Mouse (Mus musculus): ENCODE results near the gene Eya3. TPM values are rescaled to one million over a fixed set of nuclear protein-coding genes. Genes with fewer than 3 reads are reported as not detected.

Eya3 gene
- polyA plus RNA-seq, 1 experiment from 2014 or later: 37.1 TPM

DNA sequence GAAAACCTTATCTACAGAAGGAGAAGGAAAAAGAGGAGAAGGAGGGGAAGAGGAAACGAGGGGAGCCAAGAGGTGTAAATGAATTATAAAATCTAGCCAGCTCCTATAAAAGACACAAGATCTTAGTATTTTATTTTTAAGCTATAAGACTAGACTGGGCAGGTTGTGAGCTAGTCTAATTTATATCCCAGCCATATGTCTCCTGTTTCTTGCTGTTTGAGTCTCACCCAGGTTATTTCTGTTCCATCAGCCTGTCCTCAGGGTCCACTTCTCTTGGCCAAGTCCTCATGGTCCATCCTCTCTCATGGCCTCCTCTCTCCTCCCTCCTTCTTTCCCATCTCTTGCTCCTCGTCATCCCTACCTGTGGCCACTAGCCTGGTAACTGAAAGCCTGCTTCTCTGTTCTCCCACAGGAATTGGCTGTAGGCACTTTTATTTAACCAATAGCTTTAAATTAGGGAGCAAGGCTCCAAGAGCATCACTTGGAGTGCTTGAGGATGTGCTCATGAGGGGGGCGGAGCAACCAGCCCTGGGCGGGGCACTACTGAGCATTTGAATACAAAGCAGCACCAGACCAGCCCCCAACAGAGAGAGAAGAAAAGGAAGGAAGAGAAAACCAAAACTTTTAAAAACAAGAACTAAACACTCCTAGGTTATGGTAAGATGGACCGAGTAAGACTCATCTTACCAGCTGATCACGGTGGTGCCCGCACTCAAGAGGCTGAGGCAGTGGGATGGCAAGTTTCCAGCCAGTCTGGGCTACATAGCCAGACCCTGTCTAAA lies 17.3 kb upstream of the Eya3 start:
- WGBS: 72% methylated on average over 7 of the region's 7 CpGs
- Histone ChIP-seq H3K27ac (replicated peaks; ENCODE audit: low read depth, low read length) (no peak overlapping the region), H3K4me1 (ENCODE audit: control insufficient read depth, insufficient read depth, low read length) (no peaks in the 10 kb centered on the region), H3K36me3 (replicated peaks; ENCODE audit: control insufficient read depth, insufficient read depth, low read depth, low read length) (no peaks in the 10 kb centered on the region), H3K4me3 (ENCODE audit: low read depth, low read length) (no peak overlapping the region), H3K4me2 (ENCODE audit: low read depth, low read length) (no peak overlapping the region), H3K27me3 (ENCODE audit: control insufficient read depth, insufficient read depth, low read length) (no peaks in the 10 kb centered on the region), H3K9ac (replicated peaks; ENCODE audit: low read length) (no peak overlapping the region), H3K9me3 (replicated peaks; ENCODE audit: control insufficient read depth, low read length) (no peaks in the 10 kb centered on the region)
- ATAC-seq (replicated peaks; ENCODE audit: insufficient number of reproducible peaks, low FRiP score, low TSS enrichment, low read depth): no peak
- DNase-seq (ENCODE audit: low spot score): no peak

DNA sequence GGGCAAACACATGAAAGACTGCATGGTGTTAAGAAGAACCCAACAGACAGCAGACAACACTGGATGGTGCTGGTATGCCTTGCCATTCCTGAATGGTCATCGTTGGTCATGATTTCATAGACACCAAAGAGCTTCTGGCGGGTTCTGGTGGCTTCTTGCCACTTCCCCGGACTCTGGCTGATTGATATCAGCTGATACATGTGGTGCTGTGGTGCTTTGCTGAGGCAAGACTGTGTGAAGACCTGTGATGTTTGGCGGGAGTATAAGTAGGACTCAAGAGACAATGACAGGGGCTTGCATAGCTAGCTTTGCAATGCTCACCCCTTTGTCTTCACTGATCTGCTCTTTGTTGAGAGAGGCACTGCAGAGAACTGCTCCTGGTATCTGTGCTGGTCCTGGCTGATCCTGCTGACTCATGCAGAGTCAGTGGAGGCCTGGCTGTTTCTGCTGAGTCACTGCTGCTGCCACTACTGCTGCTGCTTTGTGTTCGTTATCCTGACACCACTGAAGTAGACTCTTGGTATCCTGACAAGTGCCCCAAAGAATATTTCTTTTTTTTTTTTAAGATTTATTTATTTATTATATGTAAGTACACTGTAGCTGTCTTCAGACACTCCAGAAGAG lies 14.6 kb upstream of the Eya3 start:
- H3K4me3 ChIP-seq (ENCODE audit: low read depth, low read length): no peak overlapping the region
- no peak overlapping the region for H3K9ac ChIP-seq (replicated peaks; ENCODE audit: low read length)
- no peaks in the 10 kb centered on the region for H3K36me3 ChIP-seq (replicated peaks; ENCODE audit: control insufficient read depth, insufficient read depth, low read depth, low read length)
- 80% methylated on average over 5 of the region's 5 CpGs for WGBS
- H3K27ac ChIP-seq (replicated peaks; ENCODE audit: low read depth, low read length): no peak overlapping the region
- no peak for ATAC-seq (replicated peaks; ENCODE audit: insufficient number of reproducible peaks, low FRiP score, low TSS enrichment, low read depth)
- no peaks in the 10 kb centered on the region for H3K27me3 ChIP-seq (ENCODE audit: control insufficient read depth, insufficient read depth, low read length)
- no peak overlapping the region for H3K4me2 ChIP-seq (ENCODE audit: low read depth, low read length)
- H3K4me1 ChIP-seq (ENCODE audit: control insufficient read depth, insufficient read depth, low read length): no peaks in the 10 kb centered on the region
- no peaks in the 10 kb centered on the region for H3K9me3 ChIP-seq (replicated peaks; ENCODE audit: control insufficient read depth, low read length)
- DNase-seq (ENCODE audit: low spot score): peak; percentile 9

DNA sequence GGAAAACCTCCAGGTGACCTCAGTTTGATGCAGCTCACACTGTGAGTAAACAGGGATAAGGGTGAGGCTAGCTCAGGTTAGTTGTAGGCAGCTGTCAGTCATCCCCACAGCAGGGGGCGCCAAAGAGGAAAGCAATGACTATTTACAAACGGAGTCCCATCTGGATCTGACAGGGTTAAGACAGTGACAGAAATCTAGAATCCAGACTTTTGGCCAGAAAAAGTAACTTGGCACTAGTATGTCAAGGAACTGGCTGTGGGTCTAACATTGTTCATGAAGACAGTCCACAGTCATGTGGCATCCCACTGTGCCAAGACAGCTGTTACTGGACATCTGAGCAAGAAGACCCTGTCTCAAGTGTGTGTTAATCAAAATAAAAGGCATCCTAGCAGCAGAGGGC lies 10.0 kb upstream of the Eya3 start:
- H3K27ac ChIP-seq (replicated peaks; ENCODE audit: low read depth, low read length): no peak overlapping the region
- H3K4me2 ChIP-seq (ENCODE audit: low read depth, low read length): no peak overlapping the region
- ATAC-seq (replicated peaks; ENCODE audit: insufficient number of reproducible peaks, low FRiP score, low TSS enrichment, low read depth): no peak
- H3K36me3 ChIP-seq (replicated peaks; ENCODE audit: control insufficient read depth, insufficient read depth, low read depth, low read length): no peaks in the 10 kb centered on the region
- no peak overlapping the region for H3K9ac ChIP-seq (replicated peaks; ENCODE audit: low read length)
- H3K27me3 ChIP-seq (ENCODE audit: control insufficient read depth, insufficient read depth, low read length): no peaks in the 10 kb centered on the region
- no peak overlapping the region for H3K4me3 ChIP-seq (ENCODE audit: low read depth, low read length)
- 16% methylated on average over 2 of the region's 2 CpGs for WGBS
- H3K9me3 ChIP-seq (replicated peaks; ENCODE audit: control insufficient read depth, low read length): no peaks in the 10 kb centered on the region
- no peaks in the 10 kb centered on the region for H3K4me1 ChIP-seq (ENCODE audit: control insufficient read depth, insufficient read depth, low read length)
- DNase-seq (ENCODE audit: low spot score): peak; percentile 48

DNA sequence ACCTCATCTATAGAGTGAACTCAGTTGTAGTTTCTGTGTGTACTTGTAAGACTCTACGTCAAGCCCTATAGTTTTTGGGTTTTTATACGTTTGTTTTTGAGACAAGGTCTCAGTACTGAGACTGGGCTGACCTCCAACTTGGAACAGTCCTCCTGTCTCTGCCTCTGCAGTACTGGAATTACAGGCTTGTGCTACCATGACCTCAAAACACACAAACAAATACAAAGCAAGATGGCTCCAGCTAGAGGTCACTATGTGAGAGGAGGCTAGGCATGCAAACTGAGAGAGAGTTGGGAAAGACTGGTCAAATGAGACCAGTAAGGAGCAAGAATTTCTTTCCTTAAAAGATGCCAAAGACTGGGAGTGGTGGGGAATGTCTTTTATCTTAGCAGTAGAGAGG lies 2.8 kb upstream of the Eya3 start:
- H3K36me3 ChIP-seq (replicated peaks; ENCODE audit: control insufficient read depth, insufficient read depth, low read depth, low read length): no peaks in the 10 kb centered on the region
- no peak for ATAC-seq (replicated peaks; ENCODE audit: insufficient number of reproducible peaks, low FRiP score, low TSS enrichment, low read depth)
- H3K9ac ChIP-seq (replicated peaks; ENCODE audit: low read length): no peak overlapping the region
- no peak overlapping the region for H3K27ac ChIP-seq (replicated peaks; ENCODE audit: low read depth, low read length)
- DNase-seq (ENCODE audit: low spot score): no peak
- no peak overlapping the region for H3K4me2 ChIP-seq (ENCODE audit: low read depth, low read length)
- H3K4me1 ChIP-seq (ENCODE audit: control insufficient read depth, insufficient read depth, low read length): no peaks in the 10 kb centered on the region
- WGBS: 83% methylated on average over 2 of the region's 2 CpGs
- H3K9me3 ChIP-seq (replicated peaks; ENCODE audit: control insufficient read depth, low read length): no peaks in the 10 kb centered on the region
- H3K4me3 ChIP-seq (ENCODE audit: low read depth, low read length): no peak overlapping the region
- no peaks in the 10 kb centered on the region for H3K27me3 ChIP-seq (ENCODE audit: control insufficient read depth, insufficient read depth, low read length)

DNA sequence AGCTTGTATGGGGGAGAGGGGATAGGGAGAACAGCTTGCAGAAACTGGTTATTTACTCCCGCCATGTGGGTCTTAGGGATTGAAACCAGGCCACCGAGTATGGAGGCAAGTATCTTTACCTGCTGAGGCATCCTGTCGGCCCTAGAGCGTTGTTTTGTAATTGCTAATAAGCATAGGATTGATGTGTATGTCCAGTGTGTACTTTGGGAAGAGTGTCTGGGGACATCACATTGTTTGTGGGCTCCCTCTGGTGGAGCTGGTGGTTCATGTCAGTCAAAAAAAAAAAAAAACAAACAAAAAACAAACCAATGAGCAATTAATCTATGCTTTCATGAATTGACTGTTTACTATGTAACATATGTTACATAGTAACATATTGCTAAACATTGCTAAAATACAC lies 2.2 kb upstream of the Eya3 start:
- DNase-seq (ENCODE audit: low spot score) (peak; percentile 53), ATAC-seq (replicated peaks; ENCODE audit: insufficient number of reproducible peaks, low FRiP score, low TSS enrichment, low read depth) (no peak)
- WGBS: 59% methylated on average over 4 of the region's 4 CpGs
- no peak overlapping the region for H3K4me2 ChIP-seq (ENCODE audit: low read depth, low read length)
- H3K9ac ChIP-seq (replicated peaks; ENCODE audit: low read length): no peak overlapping the region
- H3K36me3 ChIP-seq (replicated peaks; ENCODE audit: control insufficient read depth, insufficient read depth, low read depth, low read length): no peaks in the 10 kb centered on the region
- H3K4me3 ChIP-seq (ENCODE audit: low read depth, low read length): no peak overlapping the region
- no peak overlapping the region for H3K27ac ChIP-seq (replicated peaks; ENCODE audit: low read depth, low read length)
- H3K4me1 ChIP-seq (ENCODE audit: control insufficient read depth, insufficient read depth, low read length): no peaks in the 10 kb centered on the region
- no peaks in the 10 kb centered on the region for H3K9me3 ChIP-seq (replicated peaks; ENCODE audit: control insufficient read depth, low read length)
- no peaks in the 10 kb centered on the region for H3K27me3 ChIP-seq (ENCODE audit: control insufficient read depth, insufficient read depth, low read length)

DNA sequence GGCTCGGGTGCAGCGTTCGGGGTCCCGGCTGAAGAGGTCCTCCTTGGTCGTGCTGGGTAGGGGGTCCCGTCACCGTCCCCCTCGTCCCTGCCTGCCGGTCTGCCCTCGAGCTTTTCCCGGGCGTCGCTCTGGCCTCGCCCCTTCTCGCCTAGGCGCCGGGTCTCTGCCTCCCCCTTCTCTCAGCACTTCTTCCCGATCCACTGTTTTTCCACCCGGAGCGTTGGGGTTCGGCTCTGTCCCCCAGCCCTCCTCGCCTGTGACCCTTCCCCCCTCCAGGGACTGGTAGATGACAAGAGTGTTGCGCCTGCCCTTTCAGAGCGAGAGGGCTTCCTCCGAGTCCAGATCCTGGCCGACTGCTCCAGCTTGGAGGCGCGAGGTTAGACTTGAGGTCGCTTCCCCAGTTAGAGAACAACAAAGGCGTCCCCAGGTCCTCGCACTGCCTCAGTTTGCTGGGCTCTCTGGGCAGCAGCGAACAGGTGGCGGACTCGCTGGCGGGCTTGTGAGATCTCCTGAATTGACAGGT lies 465 bp downstream of the Eya3 start:
- Histone ChIP-seq H3K4me3 (ENCODE audit: low read depth, low read length) (peak overlapping the region; percentile 96), H3K4me1 (ENCODE audit: control insufficient read depth, insufficient read depth, low read length) (no peaks in the 10 kb centered on the region), H3K36me3 (replicated peaks; ENCODE audit: control insufficient read depth, insufficient read depth, low read depth, low read length) (no peaks in the 10 kb centered on the region), H3K4me2 (ENCODE audit: low read depth, low read length) (peak overlapping the region; percentile 72), H3K27me3 (ENCODE audit: control insufficient read depth, insufficient read depth, low read length) (no peaks in the 10 kb centered on the region), H3K27ac (replicated peaks; ENCODE audit: low read depth, low read length) (no peak overlapping the region), H3K9ac (replicated peaks; ENCODE audit: low read length) (peak overlapping the region; percentile 82), H3K9me3 (replicated peaks; ENCODE audit: control insufficient read depth, low read length) (no peaks in the 10 kb centered on the region)
- WGBS: under 1% methylated on average over 35 of the region's 35 CpGs
- DNase-seq (ENCODE audit: low spot score) (peak; percentile 26), ATAC-seq (replicated peaks; ENCODE audit: insufficient number of reproducible peaks, low FRiP score, low TSS enrichment, low read depth) (no peak)

DNA sequence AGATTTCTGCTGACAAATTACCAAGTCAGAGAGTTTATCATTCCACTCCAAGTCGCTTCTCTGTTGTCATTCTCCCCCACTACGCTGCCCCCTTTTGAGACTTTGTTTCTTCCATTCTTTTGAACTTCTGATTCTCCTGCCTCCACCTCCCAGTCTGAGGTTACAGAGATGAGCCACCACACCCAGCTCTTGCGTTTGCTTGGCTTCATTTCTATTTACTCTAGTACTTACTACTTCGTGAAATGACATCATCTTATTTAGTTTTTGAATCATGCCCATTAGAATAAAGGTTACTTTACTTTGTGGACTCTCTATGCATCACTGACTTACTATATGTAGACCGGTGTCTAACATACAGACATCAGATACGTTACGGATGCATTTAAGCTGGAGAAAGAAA lies 8.7 kb downstream of the Eya3 start:
- Histone ChIP-seq H3K27me3 (ENCODE audit: control insufficient read depth, insufficient read depth, low read length) (no peaks in the 10 kb centered on the region), H3K4me3 (ENCODE audit: low read depth, low read length) (no peak overlapping the region), H3K4me1 (ENCODE audit: control insufficient read depth, insufficient read depth, low read length) (no peaks in the 10 kb centered on the region), H3K36me3 (replicated peaks; ENCODE audit: control insufficient read depth, insufficient read depth, low read depth, low read length) (no peaks in the 10 kb centered on the region), H3K27ac (replicated peaks; ENCODE audit: low read depth, low read length) (no peak overlapping the region), H3K9me3 (replicated peaks; ENCODE audit: control insufficient read depth, low read length) (no peaks in the 10 kb centered on the region), H3K9ac (replicated peaks; ENCODE audit: low read length) (no peak overlapping the region), H3K4me2 (ENCODE audit: low read depth, low read length) (no peak overlapping the region)
- 86% methylated on average over 7 of the region's 7 CpGs for WGBS
- no peak for DNase-seq (ENCODE audit: low spot score)
- no peak for ATAC-seq (replicated peaks; ENCODE audit: insufficient number of reproducible peaks, low FRiP score, low TSS enrichment, low read depth)

DNA sequence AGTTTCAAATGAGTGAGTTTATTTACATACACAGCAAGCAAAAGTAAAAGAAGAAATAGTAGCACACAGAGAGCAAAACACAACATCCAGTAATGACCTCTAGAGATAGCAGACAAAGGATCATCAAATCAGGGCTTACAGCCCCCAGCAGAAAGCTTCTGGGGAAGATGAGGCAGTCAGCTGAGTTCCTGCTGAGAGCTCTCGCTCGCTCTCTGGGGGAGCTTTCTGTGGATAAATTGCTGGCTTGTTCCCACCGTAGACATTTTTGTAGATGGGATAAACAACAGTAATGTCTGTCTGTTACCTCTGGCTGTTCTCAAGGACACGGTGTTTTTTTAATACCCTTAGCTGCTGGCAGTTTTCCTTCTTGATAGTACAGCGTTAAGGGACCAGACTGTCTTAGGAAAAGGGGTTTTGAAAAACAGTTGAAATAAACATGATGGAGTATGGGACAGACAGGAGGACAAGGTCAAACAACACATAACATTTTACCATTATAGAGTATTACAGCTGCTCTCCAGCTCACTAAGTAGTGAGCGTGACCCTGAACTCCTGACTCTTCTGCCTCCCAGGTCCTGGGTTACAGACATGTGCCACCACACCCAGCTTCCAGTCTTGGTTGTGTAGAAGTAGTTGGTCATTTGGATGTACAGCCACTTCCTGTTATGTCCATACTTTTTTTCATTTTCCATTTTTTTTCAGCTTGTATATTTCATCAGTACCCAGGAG lies 10.6 kb downstream of the Eya3 start:
- no peak for ATAC-seq (replicated peaks; ENCODE audit: insufficient number of reproducible peaks, low FRiP score, low TSS enrichment, low read depth)
- Histone ChIP-seq H3K4me1 (ENCODE audit: control insufficient read depth, insufficient read depth, low read length) (no peaks in the 10 kb centered on the region), H3K9me3 (replicated peaks; ENCODE audit: control insufficient read depth, low read length) (no peaks in the 10 kb centered on the region), H3K36me3 (replicated peaks; ENCODE audit: control insufficient read depth, insufficient read depth, low read depth, low read length) (no peaks in the 10 kb centered on the region), H3K27me3 (ENCODE audit: control insufficient read depth, insufficient read depth, low read length) (no peaks in the 10 kb centered on the region), H3K9ac (replicated peaks; ENCODE audit: low read length) (no peak overlapping the region), H3K4me3 (ENCODE audit: low read depth, low read length) (no peak overlapping the region), H3K27ac (replicated peaks; ENCODE audit: low read depth, low read length) (no peak overlapping the region), H3K4me2 (ENCODE audit: low read depth, low read length) (no peak overlapping the region)
- WGBS: 70% methylated on average over 6 of the region's 6 CpGs
- DNase-seq (ENCODE audit: low spot score): no peak
